Comparison of ENCODE assay signal across 11 mouse cellular contexts in the genomic region with DNA sequence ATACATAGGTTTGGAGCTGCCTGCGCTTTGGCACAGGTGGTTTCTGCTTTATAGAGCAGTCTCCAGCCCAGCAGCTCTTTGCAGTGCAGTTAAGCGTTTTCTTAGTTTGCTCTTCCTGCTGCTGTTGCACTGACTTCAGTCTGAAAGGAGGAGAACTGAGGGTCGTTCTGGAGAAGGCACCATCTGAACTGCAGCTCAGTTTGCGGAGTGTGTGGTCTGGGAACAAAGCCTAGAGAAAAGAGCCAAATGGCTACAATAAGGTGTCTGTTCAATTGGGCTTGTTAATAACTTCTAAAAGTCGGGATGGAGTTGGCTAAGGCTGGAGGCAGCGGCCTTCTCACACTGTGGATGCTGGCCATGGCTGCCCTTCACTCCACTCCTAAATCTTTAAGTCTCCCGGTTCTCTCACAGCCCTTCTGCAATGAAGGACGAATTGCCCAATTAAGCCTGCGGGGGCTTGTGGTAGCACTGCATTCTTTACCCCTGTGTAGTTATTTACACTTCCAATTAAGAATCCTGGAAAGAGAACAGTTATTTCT. TPM values are rescaled to one million over a fixed set of nuclear protein-coding genes. Genes with fewer than 3 reads are reported as not detected.
DNase-seq lines count a peak whose midpoint lies in the region; ATAC-seq lines count a peak whose summit lies in the region.
"Had no signal": no experiment of that assay in that cellular context is flagged by ENCODE, and none has a peak within 500 bp of the region (broad histone marks: within the 10 kb centered on the region; RNA-seq: fewer than 3 reads in every experiment).

No protein-coding gene starts in this region.

- no peak for ATAC-seq in heart, embryonic 15.5 days (replicated peaks; ENCODE audit: insufficient number of reproducible peaks, insufficient read depth, low FRiP score, low read depth)
- no peak for ATAC-seq in midbrain, embryonic 13.5 days

- H3K27me3 ChIP-seq in heart, embryonic 15.5 days, result 0 out of 2 replicates have a peak, but pooled peaks cover 11% of the 10 kb centered on the region
- peaks cover 69% of the 10 kb centered on the region for H3K27me3 ChIP-seq in hindbrain, embryonic 10.5 days (ENCODE audit: insufficient read depth, poor library complexity, severe bottlenecking)
- H3K27me3 ChIP-seq in midbrain, embryonic 13.5 days, result peaks cover 49% of the 10 kb centered on the region

- H3K4me2 ChIP-seq in heart, embryonic 15.5 days, result peak overlapping the region; percentile 95
- peak overlapping the region; percentile 81 for H3K4me2 ChIP-seq in midbrain, embryonic 13.5 days (replicated peaks)

- H3K9ac ChIP-seq in heart, embryonic 15.5 days, result no peak overlapping the region
- peak overlapping the region; percentile 28; the same call in 1 of the 2 replicates for H3K9ac ChIP-seq in midbrain, embryonic 13.5 days (replicated peaks)

- H3K36me3 ChIP-seq in heart, embryonic 15.5 days, result no peaks in the 10 kb centered on the region
- peaks cover 9% of the 10 kb centered on the region for H3K36me3 ChIP-seq in hindbrain, embryonic 10.5 days
- peaks cover 9% of the 10 kb centered on the region for H3K36me3 ChIP-seq in midbrain, embryonic 13.5 days

- peaks cover 17% of the 10 kb centered on the region for H3K4me1 ChIP-seq in heart, embryonic 15.5 days (replicated peaks)
- peaks cover 42% of the 10 kb centered on the region for H3K4me1 ChIP-seq in hindbrain, embryonic 10.5 days (replicated peaks)
- H3K4me1 ChIP-seq in midbrain, embryonic 13.5 days (replicated peaks), result peaks cover 27% of the 10 kb centered on the region

- no peak overlapping the region for H3K27ac ChIP-seq in heart, embryonic 15.5 days
- H3K27ac ChIP-seq in hindbrain, embryonic 10.5 days, result 0 out of 2 replicates have a peak overlapping the region, but pooled peaks have one; percentile 24
- H3K27ac ChIP-seq in midbrain, embryonic 13.5 days, result no peak overlapping the region

- DNase-seq in heart, postnatal 25 days (ENCODE audit: low spot score), result no peak
- DNase-seq in brain, embryonic 18.5 days (ENCODE audit: low read depth, low spot score), result peak; percentile 22
- DNase-seq in hindbrain, embryonic 10.5 days (ENCODE audit: low spot score), result no peak
- no peak for DNase-seq in thymus, postnatal 36 days
- DNase-seq in spleen, postnatal 14 days (ENCODE audit: low spot score in 2 of 2), result no peak
- no peak for DNase-seq in adrenal gland, postnatal 10 days
- DNase-seq: thymus, postnatal 25 days had no signal

- intact Hi-C loops in heart, postnatal 25 days (cut with DNase I), result no loop called here

- H3K9me3 ChIP-seq in heart, embryonic 15.5 days (replicated peaks), result no peaks in the 10 kb centered on the region
- no peaks in the 10 kb centered on the region for H3K9me3 ChIP-seq in hindbrain, embryonic 10.5 days
- no peaks in the 10 kb centered on the region for H3K9me3 ChIP-seq in midbrain, embryonic 13.5 days

- peak overlapping the region; percentile 71 for H3K4me3 ChIP-seq in heart, embryonic 15.5 days
- peak overlapping the region; percentile 72 for H3K4me3 ChIP-seq in hindbrain, embryonic 10.5 days
- peak overlapping the region; percentile 65 for H3K4me3 ChIP-seq in midbrain, embryonic 13.5 days (replicated peaks)
- H3K4me3 ChIP-seq: erythroblast, embryonic 14.5 days had no signal

- WGBS in heart, embryonic 15.5 days, result 49% methylated on average over 9 of the region's 9 CpGs
- 40% methylated on average over 9 of the region's 9 CpGs for WGBS in hindbrain, embryonic 10.5 days
- 17% methylated on average over 9 of the region's 9 CpGs for WGBS in midbrain, embryonic 13.5 days

RNA-seq across cellular contexts. Expression of gene Shisa2, which starts 2.1 kb away (rescaled TPM):
- 8.6 and 17.4 TPM in 2 replicates for polyA plus RNA-seq in heart, embryonic 15.5 days (2015; fragmentation: Nextera tagmentation; extraction: Ambion mirVana)
- total RNA-seq in heart, postnatal 25 days (2021), result 1 to 10 TPM; 1.3 to 1.4 TPM
- 15.0 and 17.1 TPM in 2 replicates for polyA plus RNA-seq in hindbrain, embryonic 10.5 days (2016; fragmentation: Nextera tagmentation; extraction: Ambion mirVana)
- 2.1 and 6.2 TPM in 2 replicates for polyA plus RNA-seq in midbrain, embryonic 13.5 days (2015; fragmentation: Nextera tagmentation; extraction: Ambion mirVana)
- total RNA-seq in adrenal gland, postnatal 10 days (2021), result 10 to 100 TPM in 1 of 2 experiments, 1 to 10 TPM in 1; 4.3 to 11.7 TPM
- total RNA-seq: neutrophil, adult 5-6 weeks had no signal
- polyA plus RNA-seq: erythroblast, embryonic 14.5 days had no signal

RNA-seq across cellular contexts. Expression of gene Cdadc1, which starts 29.5 kb away (rescaled TPM):
- polyA plus RNA-seq in heart, embryonic 15.5 days (2015; fragmentation: Nextera tagmentation; extraction: Ambion mirVana), result 29.9 and 33.0 TPM in 2 replicates
- total RNA-seq in heart, postnatal 25 days (2021), result 10 to 100 TPM; 42.6 to 45.8 TPM
- polyA plus RNA-seq in hindbrain, embryonic 10.5 days (2016; fragmentation: Nextera tagmentation; extraction: Ambion mirVana), result 23.5 and 26.3 TPM in 2 replicates
- polyA plus RNA-seq in midbrain, embryonic 13.5 days (2015; fragmentation: Nextera tagmentation; extraction: Ambion mirVana), result 36.4 and 41.9 TPM in 2 replicates
- 10 to 100 TPM; 59.4 to 61.1 TPM for total RNA-seq in adrenal gland, postnatal 10 days (2021)
